Mouse (Mus musculus) gastrocnemius, postnatal 14 days (tissue): ENCODE data around the gene Zbtb26. TPM values are rescaled to one million over a fixed set of nuclear protein-coding genes. Genes with fewer than 3 reads are reported as not detected.

ENCODE experiments used
- total RNA-seq, 2 experiments: library from RNA; stranded (reverse); gene quantifications; 2 replicates each; pipeline ENCODE4 v1.2.3; 2021

Zbtb26 gene
- total RNA-seq, 2 experiments from 2014 or later = 2.9 TPM

Other genes with a start within 250 kb of the Zbtb26 start
- gene Olfr366, start 231.6 kb downstream of the Zbtb26 start, total RNA-seq = not detected
- gene Olfr368, start 116.6 kb downstream of the Zbtb26 start, total RNA-seq = not detected
- 10 to 100 TPM; 16.6 to 20.9 TPM for gene Pdcl, start 83.8 kb downstream of the Zbtb26 start, total RNA-seq
- 10 to 100 TPM; 30.4 to 33.4 TPM for gene Rc3h2, start 20.2 kb downstream of the Zbtb26 start, total RNA-seq
- 1 to 10 TPM; 3.3 to 3.9 TPM for gene Zbtb6, start within 50 bp of the Zbtb26 start, total RNA-seq
- 10 to 100 TPM; 28.9 to 35.2 TPM for gene Rabgap1, start 144 bp upstream of the Zbtb26 start, total RNA-seq
- 1 to 10 TPM in 1 of 2 experiments, under 1 TPM in 1; 0.68 to 1.8 TPM for gene Gpr21, start 73.2 kb upstream of the Zbtb26 start, total RNA-seq